Mouse (Mus musculus) layer of hippocampus, adult 9-11 months (tissue): ENCODE results near the gene Gm29582.
"Not testable (repeated sequence)": the region's sequence is repeated elsewhere in the genome, so short reads cannot be mapped to it uniquely, and the experiment has no call there.

ENCODE experiments used
- DNase-seq: peaks from one replicate; pipeline ENCODE4 v3.0.0; 2022

Gm29582 gene

GRCm38 (mm10) chrY:30738461-30738860 lies at the start of gene Gm29582:
Gene Gm29582, minus strand, starts transcription at chrY:30738561.
- not testable (repeated sequence) for DNase-seq
